Mouse (Mus musculus) C2C12 (cell line): ENCODE results near the gene Gabrd. TPM values are rescaled to one million over a fixed set of nuclear protein-coding genes. Genes with fewer than 3 reads are reported as not detected.

Experiments
- H3K27me3 ChIP-seq: one replicate; pipeline ENCODE4 v1.6.1; 2011; ENCODE audit not compliant: control insufficient read depth, insufficient read depth, insufficient read length
- H3K36me3 ChIP-seq: one replicate; pipeline ENCODE4 v1.6.1; 2011; ENCODE audit not compliant: control insufficient read depth, insufficient read depth
- H3K4me3 ChIP-seq: one replicate; pipeline ENCODE4 v1.5.1; 2011; ENCODE audit warnings: mild to moderate bottlenecking, control low read depth; ENCODE audit not compliant: poor library complexity, insufficient read depth, severe bottlenecking
- H3K79me2 ChIP-seq: one replicate; pipeline ENCODE4 v1.6.1; 2011; ENCODE audit not compliant: control insufficient read depth, insufficient read depth
- H3K79me3 ChIP-seq: one replicate; pipeline ENCODE4 v1.6.1; 2011; ENCODE audit warnings: low read depth, control low read depth
- H3ac ChIP-seq: one replicate; pipeline ENCODE3; 2011; ENCODE audit warnings: low read depth; ENCODE audit not compliant: control insufficient read depth, insufficient read length
- CEBPB ChIP-seq: IDR thresholded peaks from one replicate; pipeline ENCODE4 v1.6.1; 2011; ENCODE audit warnings: low read depth, mild to moderate bottlenecking, control low read depth, moderate library complexity
- CTCF ChIP-seq: IDR thresholded peaks from one replicate; pipeline ENCODE4 v1.5.1; 2011; ENCODE audit not compliant: control insufficient read depth, insufficient read depth, insufficient read length
- FOSL1 ChIP-seq: IDR thresholded peaks from one replicate; pipeline ENCODE4 v1.8.0; 2011; ENCODE audit warnings: mild to moderate bottlenecking, low read length; ENCODE audit not compliant: poor library complexity, insufficient read depth, severe bottlenecking
- MAX ChIP-seq: IDR thresholded peaks from one replicate; pipeline ENCODE4 v1.6.1; 2011; ENCODE audit warnings: mild to moderate bottlenecking, control low read depth
- MYOD1 ChIP-seq: IDR thresholded peaks from one replicate; pipeline ENCODE4 v1.6.1; 2011; ENCODE audit warnings: low read depth; ENCODE audit not compliant: control insufficient read depth, insufficient read length
- MYOG ChIP-seq: IDR thresholded peaks from one replicate; pipeline ENCODE4 v1.6.1; 2011; ENCODE audit not compliant: control insufficient read depth, insufficient read length; ENCODE audit errors: extremely low read depth
- USF1 ChIP-seq: IDR thresholded peaks from one replicate; pipeline ENCODE4 v1.6.1; 2011; ENCODE audit warnings: low read depth, mild to moderate bottlenecking, control low read depth, moderate library complexity
- polyA plus RNA-seq: library from polyadenylated mRNA; unstranded; fragments of >200 nt; fragmentation: generic; extraction: Trizol; gene quantifications from one replicate; pipeline ENCODE4 v1.2.1, GENCODE M21; 2012; ENCODE audit warnings: missing spikeins

Gabrd gene
- polyA plus RNA-seq, 1 experiment: not detected

GRCm38 (mm10) chr4:155401121-155401520, 3.2 kb upstream of the Gabrd start:
- TF ChIP-seq MYOG (no peak), MAX (no peak), CTCF (no peak), USF1 (no peak), FOSL1 (no peak), MYOD1 (no peak), CEBPB (no peak)
- Histone ChIP-seq H3K27me3 (peaks cover 20% of the 10 kb centered on the region), H3K79me2 (no peaks in the 10 kb centered on the region), H3K4me3 (no peak overlapping the region), H3ac (no peak overlapping the region), H3K79me3 (no peaks in the 10 kb centered on the region), H3K36me3 (no peaks in the 10 kb centered on the region)

- TF ChIP-seq CTCF (no peak), MYOD1 (no peak), MYOG (no peak), FOSL1 (no peak), USF1 (no peak), MAX (no peak), CEBPB (no peak)
- peaks cover 44% of the 10 kb centered on the region for H3K27me3 ChIP-seq
- H3K79me3 ChIP-seq: no peaks in the 10 kb centered on the region
- no peaks in the 10 kb centered on the region for H3K79me2 ChIP-seq
- H3K4me3 ChIP-seq: no peak overlapping the region
- no peaks in the 10 kb centered on the region for H3K36me3 ChIP-seq
- H3ac ChIP-seq: no peak overlapping the region
Measured at GRCm38 (mm10) chr4:155398222-155398540, 269 bp upstream of the Gabrd start.

GRCm38 (mm10) chr4:155396751-155397150, 1.2 kb downstream of the Gabrd start:
- Histone ChIP-seq H3K79me3 (no peaks in the 10 kb centered on the region), H3K36me3 (no peaks in the 10 kb centered on the region), H3K4me3 (no peak overlapping the region), H3K27me3 (peaks cover 47% of the 10 kb centered on the region), H3K79me2 (no peaks in the 10 kb centered on the region), H3ac (no peak overlapping the region)
- no peak for TF ChIP-seq CTCF
- no peak for TF ChIP-seq CEBPB
- no peak for TF ChIP-seq FOSL1
- no peak for TF ChIP-seq MYOD1
- no peak for TF ChIP-seq MAX
- no peak for TF ChIP-seq MYOG
- no peak for TF ChIP-seq USF1

GRCm38 (mm10) chr4:155395471-155395870, 2.4 kb downstream of the Gabrd start:
- Histone ChIP-seq H3K4me3 (no peak overlapping the region), H3K79me2 (no peaks in the 10 kb centered on the region), H3K36me3 (no peaks in the 10 kb centered on the region), H3ac (no peak overlapping the region), H3K27me3 (peaks cover 45% of the 10 kb centered on the region), H3K79me3 (no peaks in the 10 kb centered on the region)
- TF ChIP-seq MYOD1 (no peak), MYOG (no peak), MAX (no peak), CEBPB (no peak), CTCF (no peak), USF1 (no peak), FOSL1 (no peak)

- no peaks in the 10 kb centered on the region for H3K79me3 ChIP-seq
- H3K4me3 ChIP-seq: no peak overlapping the region
- H3ac ChIP-seq: no peak overlapping the region
- TF ChIP-seq CTCF: no peak
- no peak for TF ChIP-seq MYOD1
- no peak for TF ChIP-seq USF1
- no peak for TF ChIP-seq CEBPB
- TF ChIP-seq MAX: no peak
- no peak for TF ChIP-seq MYOG
- TF ChIP-seq FOSL1: no peak
- H3K27me3 ChIP-seq: peaks cover 81% of the 10 kb centered on the region
- no peaks in the 10 kb centered on the region for H3K79me2 ChIP-seq
- H3K36me3 ChIP-seq: no peaks in the 10 kb centered on the region
Measured at GRCm38 (mm10) chr4:155387166-155387565, 10.7 kb downstream of the Gabrd start.

- H3K79me3 ChIP-seq: no peaks in the 10 kb centered on the region
- H3K27me3 ChIP-seq: peaks cover 84% of the 10 kb centered on the region
- no peaks in the 10 kb centered on the region for H3K36me3 ChIP-seq
- H3K79me2 ChIP-seq: no peaks in the 10 kb centered on the region
- H3K4me3 ChIP-seq: no peak overlapping the region
- TF ChIP-seq MYOG (no peak), MAX (no peak), CTCF (no peak), USF1 (no peak), MYOD1 (no peak), FOSL1 (no peak)
- no peak overlapping the region for H3ac ChIP-seq
Measured at GRCm38 (mm10) chr4:155383326-155383725, 14.6 kb downstream of the Gabrd start.
